Mouse (Mus musculus) hindbrain, embryonic 15.5 days (tissue): ENCODE data around the gene Scamp2. TPM values are rescaled to one million over a fixed set of nuclear protein-coding genes. Genes with fewer than 3 reads are reported as not detected.

Experiments
- ATAC-seq: fragments of 200-750 bp; cut with Nextera tagmentation; 2 replicates; pipeline ENCODE4 v1.8.0; 2017; ENCODE audit warnings: low read depth, moderate number of reproducible peaks, moderate TSS enrichment; ENCODE audit not compliant: low FRiP score
- H3K27ac ChIP-seq: fragments of 300-500 bp; sonication (generic); replicated peaks from 2 replicates; pipeline ENCODE4 v1.5.1; 2015; ENCODE audit warnings: mild to moderate bottlenecking, inconsistent platforms
- H3K27me3 ChIP-seq: fragments of 300-500 bp; sonication (generic); 2 replicates; pipeline ENCODE4 v1.6.1; 2015; ENCODE audit warnings: control low read depth, inconsistent platforms
- H3K36me3 ChIP-seq: fragments of 300-500 bp; sonication (generic); 2 replicates; pipeline ENCODE4 v1.6.1; 2015; ENCODE audit warnings: control low read depth, inconsistent platforms
- H3K4me1 ChIP-seq: fragments of 300-500 bp; sonication (generic); replicated peaks from 2 replicates; pipeline ENCODE4 v1.6.1; 2015; ENCODE audit warnings: control low read depth, inconsistent platforms
- H3K4me2 ChIP-seq: fragments of 300-500 bp; sonication (generic); 2 replicates; pipeline ENCODE4 v1.6.1; 2015; ENCODE audit warnings: moderate library complexity, mild to moderate bottlenecking, inconsistent platforms
- H3K4me3 ChIP-seq: fragments of 300-500 bp; sonication (generic); 2 replicates; pipeline ENCODE4 v1.5.1; 2015; ENCODE audit warnings: mild to moderate bottlenecking, inconsistent platforms
- H3K9ac ChIP-seq: fragments of 300-500 bp; sonication (generic); 2 replicates; pipeline ENCODE4 v1.6.1; 2015; ENCODE audit warnings: inconsistent platforms
- H3K9me3 ChIP-seq: fragments of 300-500 bp; sonication (generic); 2 replicates; pipeline ENCODE4 v1.6.1; 2016; ENCODE audit warnings: control low read depth, inconsistent platforms
- WGBS: fragments of 180-500 bp; shearing (Covaris S2); methylation state at CpG from one replicate; pipeline ENCODE4 v1.1.7; 2015; 5-methylcytosine and 5-hydroxymethylcytosine counted together
- polyA plus RNA-seq: library from polyadenylated mRNA; unstranded; fragments of >200 nt; fragmentation: Nextera tagmentation; extraction: Ambion mirVana; gene quantifications from 2 replicates; pipeline ENCODE4 v1.2.1, GENCODE M21; 2015

Gene Scamp2
- polyA plus RNA-seq, 1 experiment from 2014 or later, result 48.9 TPM

GRCm38 (mm10) chr9:57575577-57575976 is 14.8 kb downstream of the Scamp2 start:
- no peaks in the 10 kb centered on the region for H3K9me3 ChIP-seq
- H3K4me1 ChIP-seq, result no peaks in the 10 kb centered on the region
- H3K4me3 ChIP-seq, result no peak overlapping the region
- no peaks in the 10 kb centered on the region for H3K27me3 ChIP-seq
- H3K9ac ChIP-seq, result no peak overlapping the region
- H3K27ac ChIP-seq, result no peak overlapping the region
- WGBS, result 85% methylated on average over 3 of the region's 3 CpGs
- no peak overlapping the region for H3K4me2 ChIP-seq
- no peak for ATAC-seq
- H3K36me3 ChIP-seq, result peaks cover 31% of the 10 kb centered on the region

GRCm38 (mm10) chr9:57577144-57577849 is 16.6 kb downstream of the Scamp2 start:
- H3K9me3 ChIP-seq, result no peaks in the 10 kb centered on the region
- H3K4me1 ChIP-seq, result no peaks in the 10 kb centered on the region
- no peaks in the 10 kb centered on the region for H3K27me3 ChIP-seq
- H3K9ac ChIP-seq, result no peak overlapping the region
- no peak overlapping the region for H3K27ac ChIP-seq
- 92% methylated on average over 6 of the region's 6 CpGs for WGBS
- H3K4me3 ChIP-seq, result no peak overlapping the region
- no peak overlapping the region for H3K4me2 ChIP-seq
- H3K36me3 ChIP-seq, result peaks cover 32% of the 10 kb centered on the region
- no peak for ATAC-seq

DNA sequence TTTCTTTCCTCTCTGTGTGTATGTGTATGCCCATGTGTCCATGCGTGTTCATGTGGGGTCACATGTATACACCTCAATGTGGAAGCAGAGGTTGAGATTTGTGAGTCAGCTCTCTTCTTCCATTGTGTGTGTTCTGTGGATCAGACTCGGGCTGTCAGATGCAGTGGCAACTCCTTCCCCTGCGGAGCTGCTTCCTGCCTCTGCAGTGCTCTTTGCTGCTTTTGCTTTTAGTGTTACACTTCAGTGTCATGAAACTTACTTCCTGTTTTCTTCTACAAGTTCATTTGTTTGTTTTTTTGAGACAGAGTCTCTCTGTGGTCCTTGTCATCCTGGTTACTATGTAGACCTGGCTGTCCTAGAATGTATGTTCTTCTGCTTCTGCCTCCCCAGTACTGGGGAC is 24.2 kb downstream of the Scamp2 start:
- peaks cover 34% of the 10 kb centered on the region for H3K36me3 ChIP-seq
- no peaks in the 10 kb centered on the region for H3K27me3 ChIP-seq
- H3K9me3 ChIP-seq, result no peaks in the 10 kb centered on the region
- WGBS, result 84% methylated on average over 3 of the region's 3 CpGs
- H3K27ac ChIP-seq, result no peak overlapping the region
- no peak overlapping the region for H3K9ac ChIP-seq
- H3K4me2 ChIP-seq, result no peak overlapping the region
- ATAC-seq, result no peak
- peaks cover 10% of the 10 kb centered on the region for H3K4me1 ChIP-seq
- no peak overlapping the region for H3K4me3 ChIP-seq

DNA sequence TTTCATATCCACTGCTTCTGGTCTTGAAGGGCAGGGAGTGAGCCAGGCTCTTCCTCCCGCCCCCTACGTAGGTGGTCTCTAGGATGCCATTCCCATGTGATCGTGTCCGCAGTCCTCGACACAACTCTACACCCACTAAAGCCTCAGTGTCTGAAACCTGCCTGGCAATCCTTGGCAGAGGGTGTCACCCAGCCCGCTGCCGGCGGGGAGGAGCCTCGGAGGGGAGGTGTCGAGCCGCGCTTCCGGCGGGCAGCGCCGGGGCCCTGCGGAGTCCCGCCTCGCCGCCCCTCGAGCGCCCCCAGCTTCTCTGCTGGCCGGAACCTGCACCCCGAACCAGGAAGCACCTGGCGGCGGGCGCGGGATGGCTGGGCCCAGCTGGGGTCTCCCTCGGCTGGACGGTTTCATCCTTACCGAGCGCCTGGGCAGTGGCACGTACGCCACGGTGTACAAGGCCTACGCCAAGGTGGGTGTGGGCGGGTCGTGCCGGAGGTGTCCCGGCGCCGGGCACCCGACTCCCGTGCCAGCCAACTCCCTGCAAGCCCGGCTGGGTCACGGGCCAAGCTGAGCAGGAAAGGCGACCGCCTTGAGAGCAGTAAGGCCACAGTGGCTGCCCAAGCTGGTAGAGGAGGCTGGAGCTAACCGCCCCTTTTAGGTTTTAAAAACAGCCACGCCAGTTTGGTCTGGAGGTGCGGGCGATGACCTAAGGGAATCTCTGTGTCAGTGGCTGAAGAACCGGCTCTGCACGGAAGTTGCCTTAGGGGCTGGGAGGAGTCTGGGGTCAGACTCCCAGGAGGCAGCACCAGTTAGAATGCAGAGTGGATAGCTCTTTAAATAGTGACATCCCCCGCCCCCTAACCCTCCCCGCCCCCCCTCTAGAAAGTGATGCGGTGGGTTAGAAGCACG is 28.7 kb downstream of the Scamp2 start, which contains the start of gene Ulk3:
TSS of gene Ulk3 (plus strand) at position 229 of the 903 bp plus-strand sequence.
- ATAC-seq, result peak; percentile 83
- Histone ChIP-seq H3K9me3 (no peaks in the 10 kb centered on the region), H3K36me3 (peaks cover 27% of the 10 kb centered on the region), H3K4me1 (peaks cover 19% of the 10 kb centered on the region), H3K27me3 (no peaks in the 10 kb centered on the region), H3K27ac (peak within 1 kb of the TSS; percentile 81), H3K4me3 (peak within 1 kb of the TSS; percentile 60), H3K9ac (peak within 1 kb of the TSS; percentile 77), H3K4me2 (peak within 1 kb of the TSS; percentile 87)
- under 1% methylated on average over 58 of the region's 58 CpGs for WGBS

DNA sequence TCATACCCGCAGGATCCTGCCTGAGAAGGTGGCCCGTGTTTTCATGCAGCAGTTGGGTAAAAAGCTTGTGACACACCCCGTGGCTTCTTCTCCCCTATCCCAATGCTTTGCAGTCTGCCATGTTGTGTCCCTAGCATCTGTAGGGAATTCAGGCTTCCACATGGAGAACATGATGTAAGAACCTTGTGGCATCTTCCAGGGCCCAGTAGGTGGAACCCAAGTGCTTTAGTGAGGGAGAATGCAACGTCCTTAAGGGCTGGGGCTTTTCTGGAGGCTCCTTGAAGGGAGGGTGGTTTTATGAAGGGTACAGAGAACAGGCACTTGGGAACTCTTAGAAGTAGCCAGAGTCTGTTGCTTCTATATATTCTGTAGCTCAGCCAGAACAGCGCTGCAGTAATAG is 30.0 kb downstream of the Scamp2 start:
- peak overlapping the region; percentile 87 for H3K4me2 ChIP-seq
- ATAC-seq, result no peak
- no peak overlapping the region for H3K4me3 ChIP-seq
- 46% methylated on average over 5 of the region's 5 CpGs for WGBS
- H3K4me1 ChIP-seq, result peaks cover 19% of the 10 kb centered on the region
- H3K27me3 ChIP-seq, result no peaks in the 10 kb centered on the region
- H3K9ac ChIP-seq, result no peak overlapping the region
- H3K27ac ChIP-seq, result no peak overlapping the region
- H3K36me3 ChIP-seq, result peaks cover 26% of the 10 kb centered on the region
- no peaks in the 10 kb centered on the region for H3K9me3 ChIP-seq

- no peaks in the 10 kb centered on the region for H3K27me3 ChIP-seq
- ATAC-seq, result no peak
- WGBS, result 41% methylated on average over 12 of the region's 12 CpGs
- no peak overlapping the region for H3K9ac ChIP-seq
- no peak overlapping the region for H3K4me2 ChIP-seq
- peaks cover 21% of the 10 kb centered on the region for H3K36me3 ChIP-seq
- peaks cover 18% of the 10 kb centered on the region for H3K4me1 ChIP-seq
- no peak overlapping the region for H3K4me3 ChIP-seq
- no peak overlapping the region for H3K27ac ChIP-seq
- H3K9me3 ChIP-seq, result no peaks in the 10 kb centered on the region
These were observed 32.9 kb downstream of the Scamp2 start for GRCm38 (mm10) chr9:57593454-57594173.

DNA sequence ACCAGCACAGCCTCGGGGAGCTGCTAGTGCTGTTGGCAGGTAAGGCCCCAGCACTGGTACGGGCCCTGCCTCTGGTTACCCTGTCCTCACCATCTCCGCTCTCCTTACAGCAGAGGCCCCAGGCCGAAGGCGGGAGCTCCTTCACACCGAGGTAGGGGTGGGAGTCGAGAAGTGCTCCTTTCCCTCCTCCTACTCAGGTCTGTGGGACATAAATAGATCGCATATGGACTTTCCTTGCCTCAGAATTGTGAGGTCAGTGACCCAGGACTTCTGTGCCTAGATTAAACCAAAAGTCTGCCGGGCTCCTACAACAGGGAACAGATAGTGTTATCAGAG is 33.4 kb downstream of the Scamp2 start:
- no peak overlapping the region for H3K27ac ChIP-seq
- WGBS, result 67% methylated on average over 9 of the region's 9 CpGs

GRCm38 (mm10) chr9:57597265-57597664 is 36.5 kb downstream of the Scamp2 start:
- Histone ChIP-seq H3K9ac (no peak overlapping the region), H3K4me2 (no peak overlapping the region), H3K9me3 (no peaks in the 10 kb centered on the region), H3K4me1 (peaks cover 18% of the 10 kb centered on the region; the same call in 1 of the 2 replicates), H3K27me3 (no peaks in the 10 kb centered on the region), H3K4me3 (no peak overlapping the region), H3K36me3 (peaks cover 21% of the 10 kb centered on the region), H3K27ac (no peak overlapping the region)
- no peak for ATAC-seq
- WGBS, result 88% methylated on average over 8 of the region's 8 CpGs

More for the DNA sequence above, 33.4 kb downstream of the Scamp2 start:
- ATAC-seq, result no peak
- H3K4me3 ChIP-seq, result no peak overlapping the region
- peaks cover 21% of the 10 kb centered on the region for H3K36me3 ChIP-seq
- H3K9ac ChIP-seq, result no peak overlapping the region
- H3K9me3 ChIP-seq, result no peaks in the 10 kb centered on the region
- no peak overlapping the region for H3K4me2 ChIP-seq
- no peaks in the 10 kb centered on the region for H3K27me3 ChIP-seq
- peaks cover 16% of the 10 kb centered on the region for H3K4me1 ChIP-seq

- no peaks in the 10 kb centered on the region for H3K9me3 ChIP-seq
- H3K4me1 ChIP-seq, result peaks cover 18% of the 10 kb centered on the region; the same call in 1 of the 2 replicates
- ATAC-seq, result no peak
- H3K27ac ChIP-seq, result no peak overlapping the region
- no peak overlapping the region for H3K9ac ChIP-seq
- H3K4me2 ChIP-seq, result no peak overlapping the region
- WGBS, result 14% methylated on average over 4 of the region's 4 CpGs
- no peak overlapping the region for H3K4me3 ChIP-seq
- no peaks in the 10 kb centered on the region for H3K27me3 ChIP-seq
- peaks cover 15% of the 10 kb centered on the region for H3K36me3 ChIP-seq
These were observed 37.2 kb downstream of the Scamp2 start for GRCm38 (mm10) chr9:57597929-57598382.

DNA sequence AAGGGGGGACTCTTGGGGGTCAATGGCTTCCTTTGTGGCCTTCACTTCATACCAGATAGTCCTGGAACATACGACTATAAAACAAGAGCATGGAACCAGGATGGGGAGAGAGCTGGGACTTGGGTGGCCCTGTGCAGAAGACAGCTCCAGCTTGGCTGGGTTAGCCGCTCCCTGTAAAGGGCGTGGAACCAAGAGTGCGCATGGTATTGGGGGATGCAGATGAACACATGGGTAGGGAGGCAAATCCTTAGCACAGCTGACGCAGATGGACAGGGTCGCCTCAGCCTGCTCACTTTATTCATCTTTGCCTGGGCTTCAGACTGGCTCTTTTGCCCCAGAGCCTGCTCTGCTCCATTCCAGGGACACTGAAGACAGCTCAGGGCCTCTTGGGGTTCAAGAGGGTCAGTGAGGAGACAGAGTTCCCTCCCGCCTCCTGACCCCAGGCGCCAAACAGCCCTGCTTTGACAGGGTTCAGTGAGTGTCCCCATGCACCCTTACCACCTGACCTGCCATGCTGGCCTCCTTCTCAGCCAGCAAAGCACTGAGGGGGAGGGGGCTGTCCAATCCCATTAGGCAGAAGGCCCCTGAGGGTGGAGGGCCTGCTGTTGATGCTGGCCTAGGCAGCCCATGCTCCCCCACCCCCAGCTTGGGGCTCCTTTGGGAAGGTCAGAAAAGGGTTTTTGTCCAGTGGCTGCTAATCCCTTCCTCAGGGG is 38.3 kb downstream of the Scamp2 start:
- H3K27me3 ChIP-seq, result no peaks in the 10 kb centered on the region
- H3K27ac ChIP-seq, result no peak overlapping the region
- no peak overlapping the region for H3K9ac ChIP-seq
- H3K4me3 ChIP-seq, result no peak overlapping the region
- no peak overlapping the region for H3K4me2 ChIP-seq
- 46% methylated on average over 8 of the region's 8 CpGs for WGBS
- no peak for ATAC-seq
- H3K36me3 ChIP-seq, result peaks cover 5% of the 10 kb centered on the region
- H3K9me3 ChIP-seq, result no peaks in the 10 kb centered on the region
- H3K4me1 ChIP-seq, result peaks cover 18% of the 10 kb centered on the region; the same call in 1 of the 2 replicates

DNA sequence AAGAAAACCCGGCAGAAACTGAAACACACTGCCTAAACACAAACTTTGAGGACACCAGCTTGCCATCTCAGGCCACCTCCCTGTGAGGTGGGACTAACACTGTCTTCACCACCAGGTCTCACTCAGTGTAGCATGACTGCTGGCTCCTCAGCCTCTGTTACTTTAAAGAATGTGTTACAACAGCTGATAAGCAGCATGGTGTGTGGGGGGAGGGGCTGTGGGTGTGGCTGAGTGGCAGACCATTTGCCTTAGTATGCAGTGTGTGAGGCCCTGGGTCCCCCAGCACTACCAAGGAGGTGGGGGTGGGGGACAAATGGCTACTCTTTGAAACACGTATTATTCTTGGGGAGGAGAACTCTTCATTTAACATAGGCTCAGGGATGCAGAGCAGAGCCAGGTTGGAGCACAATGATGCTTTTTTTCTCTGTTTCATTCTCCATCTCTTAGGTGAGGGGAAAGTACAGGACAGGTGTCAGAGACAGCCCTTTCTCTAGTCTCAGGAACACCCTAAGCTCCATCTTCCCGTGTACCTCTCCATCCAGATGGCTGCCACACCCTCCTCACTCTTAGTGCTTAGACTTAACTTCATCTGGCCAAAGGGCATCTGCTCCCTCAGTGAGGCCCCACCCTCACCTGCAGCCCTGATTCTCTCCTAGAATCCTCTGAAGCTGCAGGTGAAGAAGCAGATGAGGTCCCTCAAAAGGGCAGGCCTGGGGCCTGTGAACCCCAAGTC is 40.0 kb downstream of the Scamp2 start:
- no peak overlapping the region for H3K4me2 ChIP-seq
- WGBS, result 11% methylated on average over 3 of the region's 3 CpGs
- no peaks in the 10 kb centered on the region for H3K9me3 ChIP-seq
- H3K4me3 ChIP-seq, result no peak overlapping the region
- peaks cover 8% of the 10 kb centered on the region for H3K27me3 ChIP-seq
- peaks cover 20% of the 10 kb centered on the region for H3K4me1 ChIP-seq
- H3K27ac ChIP-seq, result no peak overlapping the region
- H3K36me3 ChIP-seq, result no peaks in the 10 kb centered on the region
- no peak for ATAC-seq
- H3K9ac ChIP-seq, result no peak overlapping the region
